Mouse (Mus musculus) stomach, postnatal 0 days (tissue): Measurements from ENCODE around the gene Gpx3. TPM values are rescaled to one million over a fixed set of nuclear protein-coding genes. Genes with fewer than 3 reads are reported as not detected.
"Not testable (repeated sequence)": the region's sequence is repeated elsewhere in the genome, so short reads cannot be mapped to it uniquely, and the experiment has no call there.

Experiments used
- ATAC-seq: fragments of 200-750 bp; cut with Nextera tagmentation; 2 replicates; pipeline ENCODE4 v1.8.0; 2017; ENCODE audit not compliant: low FRiP score, low TSS enrichment
- DNase-seq: peaks from one replicate; pipeline ENCODE4 v3.0.0-alpha.2; 2016; ENCODE audit warnings: low spot score
- H3K27ac ChIP-seq: fragments of 300-500 bp; sonication (generic); replicated peaks from 2 replicates; pipeline ENCODE4 v1.5.1; 2014; ENCODE audit warnings: mild to moderate bottlenecking, control low read depth
- H3K27me3 ChIP-seq: fragments of 300-500 bp; sonication (generic); 2 replicates; pipeline ENCODE4 v1.6.1; 2014; ENCODE audit warnings: low read length; ENCODE audit not compliant: control insufficient read depth, insufficient read depth
- H3K36me3 ChIP-seq: fragments of 300-500 bp; sonication (generic); 2 replicates; pipeline ENCODE4 v1.6.1; 2014; ENCODE audit warnings: low read length, mixed read lengths; ENCODE audit not compliant: control insufficient read depth, insufficient read depth
- H3K4me1 ChIP-seq: fragments of 300-500 bp; sonication (generic); replicated peaks from 2 replicates; pipeline ENCODE4 v1.6.1; 2014; ENCODE audit warnings: antibody characterized with exemption; ENCODE audit not compliant: control insufficient read depth, insufficient read depth
- H3K4me2 ChIP-seq: fragments of 300-500 bp; sonication (generic); replicated peaks from 2 replicates; pipeline ENCODE4 v1.6.1; 2014; ENCODE audit warnings: low read depth, mild to moderate bottlenecking, control low read depth, moderate library complexity
- H3K4me3 ChIP-seq: fragments of 300-500 bp; sonication (generic); 2 replicates; pipeline ENCODE4 v1.5.1; 2014; ENCODE audit warnings: low read depth, low read length, control low read depth
- H3K9ac ChIP-seq: fragments of 300-500 bp; sonication (generic); 2 replicates; pipeline ENCODE4 v1.6.1; 2014; ENCODE audit warnings: mild to moderate bottlenecking, low read length, control low read depth, mixed read lengths
- H3K9me3 ChIP-seq: fragments of 300-500 bp; sonication (generic); 2 replicates; pipeline ENCODE4 v1.6.1; 2016; ENCODE audit warnings: low read length; ENCODE audit not compliant: control insufficient read depth
- CTCF ChIP-seq: IDR thresholded peaks from 2 replicates; pipeline ENCODE4 v1.5.1; 2016; ENCODE audit warnings: antibody characterized with exemption, low read depth, mild to moderate bottlenecking, moderate library complexity
- EP300 ChIP-seq: optimal IDR thresholded peaks from 2 replicates; pipeline ENCODE3; 2016; ENCODE audit warnings: antibody characterized with exemption
- WGBS: fragments of 180-500 bp; shearing (Covaris S2); extraction: QIAGEN DNeasy Blood & Tissue Kit; methylation state at CpG from one replicate; pipeline ENCODE4 v1.1.7; 2014; 5-methylcytosine and 5-hydroxymethylcytosine counted together
- polyA plus RNA-seq: library from polyadenylated mRNA; unstranded; fragments of >200 nt; fragmentation: Nextera tagmentation; extraction: Ambion mirVana; gene quantifications from 2 replicates; pipeline ENCODE4 v1.2.1, GENCODE M21; 2015

Gpx3 gene
- polyA plus RNA-seq, 1 experiment from 2014 or later, result 206 TPM

DNA sequence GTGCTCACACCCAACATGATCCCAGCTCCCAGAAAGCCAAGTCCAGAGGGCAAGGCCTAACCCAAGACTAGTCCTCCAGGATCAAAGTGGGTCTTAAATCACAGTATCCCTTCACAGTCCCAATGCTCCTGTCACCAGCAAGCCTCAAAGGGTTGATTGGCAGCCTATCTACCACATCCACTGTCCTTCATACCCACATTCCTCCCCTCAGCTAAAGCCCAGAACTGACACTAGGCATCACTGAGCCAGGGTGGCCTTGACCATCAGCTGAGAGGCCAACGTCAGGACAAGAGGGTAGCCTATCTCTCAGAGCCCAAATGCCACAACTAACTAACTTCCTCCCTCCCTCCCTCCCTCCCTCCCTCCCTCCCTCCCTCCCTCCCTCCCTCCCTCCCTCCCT is 47.5 kb downstream of the Gpx3 start:
- WGBS, result 67% methylated on average over 1 of the region's 1 CpGs

DNA sequence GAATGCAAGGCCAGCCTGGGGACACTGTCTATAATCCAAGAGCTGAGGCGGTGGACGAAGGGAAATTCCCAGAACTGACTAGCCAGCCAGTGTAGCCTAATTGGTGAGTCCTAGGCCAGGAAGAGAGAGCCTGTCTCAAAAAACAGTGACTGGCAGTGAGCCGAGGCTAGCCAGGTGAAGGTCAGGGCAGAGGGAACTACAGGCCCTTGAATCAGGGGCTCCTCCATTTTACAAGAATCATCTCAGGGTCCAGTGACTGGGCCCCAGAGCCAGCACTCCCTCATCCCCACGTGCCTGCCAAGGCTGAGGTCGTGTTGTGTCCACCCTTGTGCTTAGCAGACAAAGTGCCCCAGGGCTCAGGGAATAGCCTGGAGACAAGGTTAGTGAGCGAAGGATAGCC is 48.4 kb downstream of the Gpx3 start:
- no peak overlapping the region for H3K4me3 ChIP-seq
- H3K36me3 ChIP-seq, result no peaks in the 10 kb centered on the region
- H3K9ac ChIP-seq, result no peak overlapping the region
- H3K4me2 ChIP-seq, result no peak overlapping the region
- no peak for DNase-seq
- 0 out of 2 replicates have a peak, but pooled peaks cover 3% of the 10 kb centered on the region for H3K4me1 ChIP-seq
- ATAC-seq, result no peak
- H3K27ac ChIP-seq, result no peak overlapping the region
- TF ChIP-seq CTCF (no peak), EP300 (no peak)
- no peaks in the 10 kb centered on the region for H3K27me3 ChIP-seq
- 90% methylated on average over 6 of the region's 6 CpGs for WGBS
- H3K9me3 ChIP-seq, result no peaks in the 10 kb centered on the region

More for the DNA sequence above, 47.5 kb downstream of the Gpx3 start:
- Histone ChIP-seq H3K27ac (no peak overlapping the region), H3K4me3 (no peak overlapping the region), H3K36me3 (no peaks in the 10 kb centered on the region), H3K4me1 (0 out of 2 replicates have a peak, but pooled peaks cover 3% of the 10 kb centered on the region), H3K9ac (no peak overlapping the region), H3K27me3 (no peaks in the 10 kb centered on the region), H3K4me2 (no peak overlapping the region), H3K9me3 (no peaks in the 10 kb centered on the region)
- DNase-seq (no peak), ATAC-seq (no peak)
- no peak for TF ChIP-seq CTCF

DNA sequence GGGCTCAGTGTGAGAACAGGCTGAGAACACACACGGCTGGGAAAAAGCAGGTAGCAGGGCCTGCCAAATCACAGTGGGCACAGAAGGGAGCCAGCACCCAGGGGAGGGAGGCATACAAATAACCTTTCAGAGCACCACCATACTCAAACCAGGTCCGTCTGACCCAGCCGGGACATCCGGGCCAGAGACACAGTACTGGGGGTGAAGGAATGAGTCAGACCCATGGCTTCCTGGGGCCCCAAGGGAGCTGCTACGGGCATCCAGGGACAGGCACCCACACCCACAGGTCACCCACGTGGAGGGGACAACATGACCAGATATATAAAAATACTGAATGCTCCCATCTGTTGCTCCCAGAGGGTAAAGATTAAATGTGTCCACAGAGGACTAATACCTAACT is 50.4 kb downstream of the Gpx3 start:
- TF ChIP-seq EP300, result no peak
- TF ChIP-seq CTCF, result no peak
- Histone ChIP-seq H3K4me2 (no peak overlapping the region), H3K4me3 (no peak overlapping the region), H3K36me3 (no peaks in the 10 kb centered on the region), H3K4me1 (0 out of 2 replicates have a peak, but pooled peaks cover 3% of the 10 kb centered on the region), H3K9me3 (no peaks in the 10 kb centered on the region), H3K27ac (no peak overlapping the region), H3K9ac (0 out of 2 replicates have a peak overlapping the region, but pooled peaks have one; percentile 13), H3K27me3 (no peaks in the 10 kb centered on the region)
- no peak for ATAC-seq
- no peak for DNase-seq
- 66% methylated on average over 6 of the region's 6 CpGs for WGBS

DNA sequence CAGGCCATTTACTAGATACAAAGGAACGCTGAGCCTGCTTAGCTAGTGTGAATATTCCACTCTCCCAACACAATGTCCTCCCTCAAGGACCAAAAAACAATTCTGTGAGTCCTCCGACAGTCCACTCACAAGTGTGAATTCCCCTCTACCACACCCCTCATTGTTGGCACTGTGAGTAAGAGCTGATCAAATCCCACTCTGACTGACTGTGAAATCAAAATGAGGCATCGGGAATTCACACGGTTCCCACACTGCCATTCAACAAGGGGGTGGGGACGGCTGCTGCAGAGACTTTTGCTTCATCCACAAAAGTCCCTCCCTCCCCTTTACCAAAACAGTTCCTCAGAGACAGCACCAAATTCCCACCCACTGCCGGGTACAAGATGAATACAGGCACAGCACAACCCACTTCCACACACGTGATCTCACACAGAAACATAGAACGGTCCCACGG is 51.8 kb downstream of the Gpx3 start:
- H3K36me3 ChIP-seq, result no peaks in the 10 kb centered on the region
- 39% methylated on average over 9 of the region's 9 CpGs for WGBS
- H3K27me3 ChIP-seq, result no peaks in the 10 kb centered on the region
- H3K27ac ChIP-seq, result 0 out of 2 replicates have a peak overlapping the region, but pooled peaks have one; percentile 4
- ATAC-seq, result no peak
- DNase-seq, result no peak
- no peaks in the 10 kb centered on the region for H3K9me3 ChIP-seq
- H3K4me1 ChIP-seq, result peaks cover 6% of the 10 kb centered on the region; the same call in 1 of the 2 replicates
- no peak overlapping the region for H3K4me3 ChIP-seq
- H3K4me2 ChIP-seq, result 0 out of 2 replicates have a peak overlapping the region, but pooled peaks have one; percentile 0
- peak overlapping the region; percentile 36; the same call in 1 of the 2 replicates for H3K9ac ChIP-seq
- TF ChIP-seq EP300 (no peak), CTCF (no peak)

DNA sequence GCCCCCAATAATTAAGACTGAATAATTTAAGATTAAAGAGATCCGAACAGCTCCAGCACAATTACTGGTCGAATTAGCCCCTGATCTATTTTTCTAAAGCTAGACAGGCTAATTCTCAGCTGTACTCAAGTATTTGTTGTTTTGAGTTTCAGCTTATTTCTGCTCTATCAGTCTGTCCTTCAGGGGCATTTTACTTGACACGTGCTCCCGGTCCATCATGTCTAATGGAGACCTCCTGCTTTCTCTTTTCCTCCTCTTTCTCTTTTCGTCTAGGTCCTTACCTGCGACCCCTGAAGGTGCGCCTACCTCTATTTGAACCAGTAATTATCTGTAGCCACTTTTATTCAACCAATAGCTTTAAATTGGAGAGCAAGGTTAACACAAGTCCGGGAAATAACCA is 52.5 kb downstream of the Gpx3 start:
- ATAC-seq, result no peak
- Histone ChIP-seq H3K36me3 (no peaks in the 10 kb centered on the region), H3K4me2 (peak overlapping the region; percentile 62), H3K4me3 (no peak overlapping the region), H3K9me3 (no peaks in the 10 kb centered on the region), H3K27ac (no peak overlapping the region), H3K27me3 (no peaks in the 10 kb centered on the region), H3K4me1 (peaks cover 6% of the 10 kb centered on the region; the same call in 1 of the 2 replicates), H3K9ac (no peak overlapping the region)
- DNase-seq, result no peak
- WGBS, result 82% methylated on average over 8 of the region's 8 CpGs
- TF ChIP-seq EP300 (no peak), CTCF (no peak)

DNA sequence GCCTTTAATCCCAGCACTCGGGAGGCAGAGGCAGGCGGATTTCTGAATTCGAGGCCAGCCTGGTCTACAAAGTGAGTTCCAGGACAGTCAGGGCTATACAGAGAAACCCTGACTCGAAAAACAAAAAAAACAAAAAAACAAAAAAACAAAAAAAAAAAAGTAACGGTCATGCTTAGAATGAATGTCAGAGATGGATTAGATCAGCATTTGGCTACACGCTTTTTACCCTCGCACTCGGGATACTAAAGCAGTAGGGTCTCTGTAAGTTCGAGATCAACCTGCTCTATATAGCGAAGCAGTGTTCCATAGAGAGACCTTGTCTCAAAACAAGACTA is 53.1 kb downstream of the Gpx3 start:
- not testable (repeated sequence) for DNase-seq, H3K9me3 ChIP-seq, H3K4me1 ChIP-seq, H3K27me3 ChIP-seq, H3K36me3 ChIP-seq, ATAC-seq
- peak overlapping the region; percentile 94 for H3K27ac ChIP-seq
- H3K4me2 ChIP-seq, result peak overlapping the region; percentile 62
- H3K4me3 ChIP-seq, result peak overlapping the region; percentile 85
- H3K9ac ChIP-seq, result peak overlapping the region; percentile 90
- WGBS, result 35% methylated on average over 10 of the region's 10 CpGs
